Mouse (Mus musculus) cortical plate, adult 2 months (tissue): ENCODE results near the gene Soga1. TPM values are rescaled to one million over a fixed set of nuclear protein-coding genes. Genes with fewer than 3 reads are reported as not detected.

ENCODE experiments used
- H3K27ac ChIP-seq: fragments of 200-500 bp; 2 replicates; pipeline ENCODE4 v1.5.1; 2012; ENCODE audit warnings: low read length, control low read depth, inconsistent platforms; ENCODE audit not compliant: insufficient read depth
- H3K4me1 ChIP-seq: fragments of 200-500 bp; 2 replicates; pipeline ENCODE4 v1.6.1; 2011; ENCODE audit warnings: low read length; ENCODE audit not compliant: control insufficient read depth, insufficient read depth
- H3K4me3 ChIP-seq: fragments of 200-500 bp; 2 replicates; pipeline ENCODE4 v1.5.1; 2011; ENCODE audit warnings: mild to moderate bottlenecking, low read length, control low read depth; ENCODE audit not compliant: insufficient read depth
- CTCF ChIP-seq: fragments of 200-500 bp; IDR thresholded peaks from 2 replicates; pipeline ENCODE4 v1.5.1; 2011; ENCODE audit warnings: mild to moderate bottlenecking, control low read depth, low read length; ENCODE audit not compliant: insufficient read depth; ENCODE audit errors: extremely low read depth
- POLR2A ChIP-seq: fragments of 200-500 bp; IDR thresholded peaks from 2 replicates; pipeline ENCODE4 v1.6.1; 2011; ENCODE audit warnings: mild to moderate bottlenecking, low read length, control low read depth; ENCODE audit not compliant: insufficient read depth; ENCODE audit errors: extremely low read depth
- polyA plus RNA-seq: library from polyadenylated mRNA; depleted of rRNA; stranded (reverse); fragments of >200 nt; gene quantifications from 2 replicates; pipeline ENCODE4 v1.2.3, GENCODE M21; 2012

The Soga1 gene
- polyA plus RNA-seq, 1 experiment = 6.8 TPM

- TF ChIP-seq CTCF (no peak), POLR2A (no peak)
- no peak overlapping the region for H3K27ac ChIP-seq
- H3K4me3 ChIP-seq = no peak overlapping the region
- no peaks in the 10 kb centered on the region for H3K4me1 ChIP-seq
These were observed 50.8 kb downstream of the Soga1 start for GRCm38 (mm10) chr2:157028261-157028660.

- no peak overlapping the region for H3K4me3 ChIP-seq
- H3K4me1 ChIP-seq = no peaks in the 10 kb centered on the region
- H3K27ac ChIP-seq = no peak overlapping the region
- no peak for TF ChIP-seq POLR2A
- no peak for TF ChIP-seq CTCF
These were observed 51.7 kb downstream of the Soga1 start for GRCm38 (mm10) chr2:157027106-157028008.

GRCm38 (mm10) chr2:157021156-157021555 lies 57.9 kb downstream of the Soga1 start:
- Histone ChIP-seq H3K27ac (no peak overlapping the region), H3K4me3 (no peak overlapping the region), H3K4me1 (no peaks in the 10 kb centered on the region)
- TF ChIP-seq CTCF (no peak), POLR2A (no peak)

- TF ChIP-seq CTCF (no peak), POLR2A (no peak)
- Histone ChIP-seq H3K4me1 (no peaks in the 10 kb centered on the region), H3K27ac (no peak overlapping the region), H3K4me3 (no peak overlapping the region)
These were observed 59.8 kb downstream of the Soga1 start for GRCm38 (mm10) chr2:157019228-157019627.

GRCm38 (mm10) chr2:157016529-157017270 lies 62.4 kb downstream of the Soga1 start:
- no peak for TF ChIP-seq POLR2A
- H3K4me3 ChIP-seq = no peak overlapping the region
- H3K27ac ChIP-seq = no peak overlapping the region
- no peaks in the 10 kb centered on the region for H3K4me1 ChIP-seq

- TF ChIP-seq POLR2A (no peak), CTCF (no peak)
- peaks cover 8% of the 10 kb centered on the region for H3K4me1 ChIP-seq
- H3K27ac ChIP-seq = no peak overlapping the region
- no peak overlapping the region for H3K4me3 ChIP-seq
These were observed 66.7 kb downstream of the Soga1 start for GRCm38 (mm10) chr2:157012341-157012740.

GRCm38 (mm10) chr2:157010634-157011310 lies 68.3 kb downstream of the Soga1 start:
- no peak for TF ChIP-seq CTCF

GRCm38 (mm10) chr2:157010121-157010520 lies 68.9 kb downstream of the Soga1 start:
- H3K27ac ChIP-seq = no peak overlapping the region
- TF ChIP-seq POLR2A (no peak), CTCF (no peak)

More at GRCm38 (mm10) chr2:157010634-157011310, 68.3 kb downstream of the Soga1 start:
- no peak overlapping the region for H3K27ac ChIP-seq
- peaks cover 11% of the 10 kb centered on the region for H3K4me1 ChIP-seq
- H3K4me3 ChIP-seq = no peak overlapping the region

GRCm38 (mm10) chr2:157008509-157008908 lies 70.5 kb downstream of the Soga1 start:
- peaks cover 11% of the 10 kb centered on the region for H3K4me1 ChIP-seq
- no peak overlapping the region for H3K27ac ChIP-seq
- no peak overlapping the region for H3K4me3 ChIP-seq
- TF ChIP-seq CTCF (no peak), POLR2A (no peak)

More at GRCm38 (mm10) chr2:157010121-157010520, 68.9 kb downstream of the Soga1 start:
- peaks cover 11% of the 10 kb centered on the region for H3K4me1 ChIP-seq
- no peak overlapping the region for H3K4me3 ChIP-seq
